Comparison of ENCODE assay signal across 8 mouse cellular contexts in the genomic region with DNA sequence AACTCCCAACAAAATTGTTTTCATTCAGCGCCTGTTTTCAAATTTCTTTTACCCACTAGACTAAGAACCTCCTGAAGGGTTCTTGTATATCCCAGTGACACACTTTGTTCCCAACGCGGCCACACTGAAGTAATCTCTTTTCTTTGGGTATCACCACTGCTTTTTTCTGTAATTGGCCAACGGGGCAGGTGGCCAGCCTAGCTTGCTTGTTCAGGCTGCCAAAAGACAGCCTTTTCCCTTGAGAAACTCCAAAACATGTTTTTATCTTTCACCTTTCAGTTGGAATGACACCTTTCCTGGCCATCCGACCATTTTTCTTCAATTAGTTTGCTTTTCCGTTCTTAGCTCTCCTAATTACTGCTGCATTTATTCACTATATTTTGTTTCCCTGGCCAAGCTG. TPM values are rescaled to one million over a fixed set of nuclear protein-coding genes. Genes with fewer than 3 reads are reported as not detected.
DNase-seq lines count a peak whose midpoint lies in the region; ATAC-seq and TF ChIP-seq lines count a peak whose summit lies in the region.

No protein-coding gene starts in this region.

- peaks cover 5% of the 10 kb centered on the region; the same call in 1 of the 2 replicates for H3K27me3 ChIP-seq in liver, embryonic 13.5 days

- no peaks in the 10 kb centered on the region for H3K9me3 ChIP-seq in liver, embryonic 13.5 days (replicated peaks)

- WGBS in liver, embryonic 13.5 days (ENCODE audit: insufficient replicate concordance), result 43% methylated on average over 6 of the region's 6 CpGs

- H3K4me2 ChIP-seq in liver, embryonic 13.5 days, result peak overlapping the region; percentile 91

- TF ChIP-seq CTCF in gastrocnemius, adult 2 months (IDR thresholded peaks at IDR 0.05), result no peak

- H3K27ac ChIP-seq in gastrocnemius, adult 2 months, result peak overlapping the region; percentile 92
- H3K27ac ChIP-seq in liver, embryonic 13.5 days, result peak overlapping the region; percentile 35; the same call in 1 of the 2 replicates

- H3K9ac ChIP-seq in liver, embryonic 13.5 days, result peak overlapping the region; percentile 63

- H3K4me1 ChIP-seq in liver, embryonic 13.5 days (replicated peaks), result peaks cover 42% of the 10 kb centered on the region

- intact Hi-C loops in gastrocnemius, adult 2 months (cut with DNase I), result no loop called here
- intact Hi-C loops in gastrocnemius, postnatal 36 days (cut with DNase I), result no loop called here
- intact Hi-C loops in left cerebral cortex, postnatal 25 days (cut with DNase I), result no loop called here

- DNase-seq in gastrocnemius, adult 2 months, result peak; percentile 38
- DNase-seq in gastrocnemius, postnatal 36 days, result no peak
- peak; percentile 5 for DNase-seq in thymus, postnatal 14 days
- no peak for DNase-seq in thymus, postnatal 0 days (ENCODE audit: low spot score)
- DNase-seq in liver, embryonic 13.5 days, result no peak
- no peak for DNase-seq in ovary, adult 18-20 months (ENCODE audit: low spot score)
- no peak for DNase-seq in left cerebral cortex, postnatal 25 days (ENCODE audit: low spot score in 2 of 2)
- DNase-seq in ovary, postnatal 36 days (ENCODE audit: low spot score), result no peak

- ATAC-seq in liver, embryonic 13.5 days (ENCODE audit: low read depth), result no peak

- peak overlapping the region; percentile 80 for H3K4me3 ChIP-seq in gastrocnemius, adult 2 months
- H3K4me3 ChIP-seq in liver, embryonic 13.5 days (replicated peaks), result peak overlapping the region; percentile 82

- no peaks in the 10 kb centered on the region for H3K36me3 ChIP-seq in liver, embryonic 13.5 days

RNA-seq across cellular contexts. Expression of gene Nup93, which starts 0.5 kb away (rescaled TPM):
- 10 to 100 TPM in 1 of 2 experiments, 1 to 10 TPM in 1; 8.6 to 12.4 TPM for total RNA-seq in gastrocnemius, adult 2 months (2021)
- 1 to 10 TPM; 8.7 to 9.7 TPM for total RNA-seq in gastrocnemius, postnatal 36 days (2021)
- polyA plus RNA-seq in thymus, postnatal 0 days (2015; fragmentation: Nextera tagmentation; extraction: Ambion mirVana), result 48.3 and 54.2 TPM in 2 replicates
- polyA plus RNA-seq in liver, embryonic 13.5 days (2015; fragmentation: Nextera tagmentation; extraction: Ambion mirVana), result 58.7 and 65.6 TPM in 2 replicates
- total RNA-seq in left cerebral cortex, postnatal 25 days (2021), result 10 to 100 TPM; 40.7 to 62.8 TPM

RNA-seq across cellular contexts. Expression of gene Mt1, which starts 34.9 kb away (rescaled TPM):
- 100 to 1,000 TPM; 120 to 127 TPM for total RNA-seq in gastrocnemius, adult 2 months (2021)
- total RNA-seq in gastrocnemius, postnatal 36 days (2021), result 100 to 1,000 TPM in 1 of 2 experiments, 10 to 100 TPM in 1; 99.6 to 103 TPM
- 112 and 124 TPM in 2 replicates for polyA plus RNA-seq in thymus, postnatal 0 days (2015; fragmentation: Nextera tagmentation; extraction: Ambion mirVana)
- 3,562 and 4,215 TPM in 2 replicates for polyA plus RNA-seq in liver, embryonic 13.5 days (2015; fragmentation: Nextera tagmentation; extraction: Ambion mirVana)
- 100 to 1,000 TPM; 501 to 574 TPM for total RNA-seq in left cerebral cortex, postnatal 25 days (2021)

RNA-seq across cellular contexts. Expression of gene Mt2, which starts 41.4 kb away (rescaled TPM):
- 100 to 1,000 TPM; 103 to 148 TPM for total RNA-seq in gastrocnemius, adult 2 months (2021)
- 100 to 1,000 TPM in 1 of 2 experiments, 10 to 100 TPM in 1; 87.9 to 112 TPM for total RNA-seq in gastrocnemius, postnatal 36 days (2021)
- polyA plus RNA-seq in thymus, postnatal 0 days (2015; fragmentation: Nextera tagmentation; extraction: Ambion mirVana), result 44.8 and 45.7 TPM in 2 replicates
- polyA plus RNA-seq in liver, embryonic 13.5 days (2015; fragmentation: Nextera tagmentation; extraction: Ambion mirVana), result 1,104 and 1,162 TPM in 2 replicates
- 100 to 1,000 TPM; 386 to 457 TPM for total RNA-seq in left cerebral cortex, postnatal 25 days (2021)

Comparison
In these comparisons a context has a peak if more than half of its experiments do, and no peak if none do; other contexts are left out.
1. DNase-seq: peak in gastrocnemius, adult 2 months (single experiment) and thymus, postnatal 14 days (single experiment); none in gastrocnemius, postnatal 36 days (0 of 2), thymus, postnatal 0 days (single experiment), liver, embryonic 13.5 days (single experiment), ovary, adult 18-20 months (single experiment), left cerebral cortex, postnatal 25 days (0 of 2) and ovary, postnatal 36 days (single experiment).